Mouse (Mus musculus) c-Kit-positive CD71-negative TER-119-negative erythroid progenitor cells, embryonic 14.5 days (primary cell): ENCODE results near the gene Hcrtr1.

Source experiments
- DNase-seq: peaks from one replicate; pipeline ENCODE4 v3.0.0-alpha.2; 2013; ENCODE audit warnings: low read depth

Hcrtr1 gene

GRCm38 (mm10) chr4:130139214-130139492 is at the start of gene Hcrtr1:
TSS of gene Hcrtr1 (minus strand) at chr4:130139359.
- DNase-seq = no peak

- DNase-seq = peak; percentile 73
These were observed 49.7 kb upstream of the Hcrtr1 start for GRCm38 (mm10) chr4:130188806-130189297.

- DNase-seq = no peak
These were observed 47.7 kb upstream of the Hcrtr1 start for GRCm38 (mm10) chr4:130186891-130187290.

- DNase-seq = no peak
These were observed 47.3 kb upstream of the Hcrtr1 start for GRCm38 (mm10) chr4:130186450-130186849.

GRCm38 (mm10) chr4:130183879-130184278 is 44.7 kb upstream of the Hcrtr1 start:
- no peak for DNase-seq

GRCm38 (mm10) chr4:130183023-130183422 is 43.9 kb upstream of the Hcrtr1 start:
- no peak for DNase-seq

- no peak for DNase-seq
These were observed 42.7 kb upstream of the Hcrtr1 start for GRCm38 (mm10) chr4:130181886-130182285.

GRCm38 (mm10) chr4:130180909-130181602 is 41.9 kb upstream of the Hcrtr1 start:
- DNase-seq = no peak

GRCm38 (mm10) chr4:130179876-130180275 is 40.7 kb upstream of the Hcrtr1 start:
- no peak for DNase-seq

- no peak for DNase-seq
These were observed 38.4 kb upstream of the Hcrtr1 start for GRCm38 (mm10) chr4:130177536-130177935.

- no peak for DNase-seq
These were observed 37.9 kb upstream of the Hcrtr1 start for GRCm38 (mm10) chr4:130177087-130177486.

GRCm38 (mm10) chr4:130176156-130176720 is 37.1 kb upstream of the Hcrtr1 start:
- no peak for DNase-seq

- DNase-seq = no peak
These were observed 36.0 kb upstream of the Hcrtr1 start, which contains the start of gene Tinagl1 for GRCm38 (mm10) chr4:130175072-130175711. TSS of gene Tinagl1 (minus strand) at chr4:130175122.

- peak; percentile 35 for DNase-seq
These were observed 35.3 kb upstream of the Hcrtr1 start for GRCm38 (mm10) chr4:130174335-130175031.

GRCm38 (mm10) chr4:130173911-130174311 is 34.8 kb upstream of the Hcrtr1 start:
- no peak for DNase-seq

- DNase-seq = no peak
These were observed 34.1 kb upstream of the Hcrtr1 start for GRCm38 (mm10) chr4:130173060-130173822.

GRCm38 (mm10) chr4:130171951-130172765 is 33.0 kb upstream of the Hcrtr1 start:
- DNase-seq = no peak

- DNase-seq = no peak
These were observed 31.2 kb upstream of the Hcrtr1 start for GRCm38 (mm10) chr4:130170362-130170761.

GRCm38 (mm10) chr4:130169411-130169971 is 30.3 kb upstream of the Hcrtr1 start:
- DNase-seq = no peak

- no peak for DNase-seq
These were observed 29.4 kb upstream of the Hcrtr1 start for GRCm38 (mm10) chr4:130168280-130169183.
